Mouse (Mus musculus) G1E (cell line): ENCODE results near the gene Slc11a2. TPM values are rescaled to one million over a fixed set of nuclear protein-coding genes. Genes with fewer than 3 reads are reported as not detected.
"Not testable (repeated sequence)": the region's sequence is repeated elsewhere in the genome, so short reads cannot be mapped to it uniquely, and the experiment has no call there.

ENCODE experiments used
- ATAC-seq: 2 replicates; pipeline ENCODE4 v1.8.0; 2016; ENCODE audit warnings: mild to moderate bottlenecking; ENCODE audit not compliant: insufficient number of reproducible peaks, poor library complexity, low FRiP score, severe bottlenecking; ENCODE audit errors: extremely low read depth
- DNase-seq: peaks from one replicate; pipeline ENCODE4 v3.0.0; 2012; ENCODE audit warnings: low spot score
- H3K27me3 ChIP-seq: 2 replicates; pipeline ENCODE4 v1.6.1; 2012; ENCODE audit warnings: mild to moderate bottlenecking, low read length, inconsistent platforms; ENCODE audit not compliant: insufficient read depth
- H3K36me3 ChIP-seq: replicated peaks from 2 replicates; pipeline ENCODE3; 2012; ENCODE audit warnings: mild to moderate bottlenecking, inconsistent platforms
- H3K4me1 ChIP-seq: 2 replicates; pipeline ENCODE4 v1.6.1; 2012; ENCODE audit warnings: low read depth, low read length, inconsistent platforms, mixed read lengths; ENCODE audit not compliant: insufficient read depth
- H3K4me3 ChIP-seq: 2 replicates; pipeline ENCODE4 v1.5.1; 2012; ENCODE audit warnings: low read depth, mild to moderate bottlenecking, inconsistent platforms, low read length, moderate library complexity, mixed read lengths
- H3K9me3 ChIP-seq: replicated peaks from 2 replicates; pipeline ENCODE4 v1.6.1; 2012; ENCODE audit warnings: inconsistent platforms
- CTCF ChIP-seq: IDR thresholded peaks from 2 replicates; pipeline ENCODE4 v1.5.1; 2012; ENCODE audit warnings: low read depth, low read length, inconsistent platforms, mixed read lengths
- GATA1 ChIP-seq: IDR thresholded peaks from 2 replicates; pipeline ENCODE4 v1.6.1; 2012; ENCODE audit warnings: borderline replicate concordance, low read length, inconsistent platforms, mixed read lengths
- GATA2 ChIP-seq: IDR thresholded peaks from 2 replicates; pipeline ENCODE4 v1.6.1; 2012; ENCODE audit warnings: low read depth, low read length, inconsistent platforms, borderline replicate concordance
- POLR2AphosphoS5 ChIP-seq: IDR thresholded peaks from 2 replicates; pipeline ENCODE4 v1.6.1; 2012; ENCODE audit warnings: low read depth, low read length, inconsistent platforms; ENCODE audit not compliant: insufficient replicate concordance
- TAL1 ChIP-seq: conservative IDR thresholded peaks from 2 replicates; pipeline ENCODE4 v1.6.1; 2012; ENCODE audit warnings: low read depth, low read length, inconsistent platforms, mixed read lengths
- polyA plus RNA-seq: library from polyadenylated mRNA; stranded (reverse); fragments of >175 nt; gene quantifications from 2 replicates; pipeline ENCODE4 v1.2.3, GENCODE M21; 2012
- total RNA-seq, 2 experiments: library from RNA; stranded (forward) in 1 of 2; stranded (reverse) in 1 of 2; fragments of 200-1000 nt in 1 of 2; fragments of >200 nt in 1 of 2; fragmentation: Nextera tagmentation in 1 of 2; gene quantifications; 2 replicates each; pipeline ENCODE4 v1.2.3; 2014 to 2017

The Slc11a2 gene
- total and polyA plus RNA-seq, 3 experiments: 5.4 to 95.4 (median 34.6) TPM

GRCm38 (mm10) chr15:100423916-100424315, 956 bp downstream of the Slc11a2 start:
- Histone ChIP-seq H3K4me3 (peak overlapping the region; percentile 94), H3K4me1 (peaks cover 45% of the 10 kb centered on the region), H3K9me3 (no peaks in the 10 kb centered on the region), H3K27me3 (no peaks in the 10 kb centered on the region), H3K36me3 (peaks cover 9% of the 10 kb centered on the region)
- TF ChIP-seq CTCF (no peak), GATA2 (no peak), TAL1 (no peak), GATA1 (no peak), POLR2AphosphoS5 (no peak)
- no peak for DNase-seq
- ATAC-seq: no peak

- peak; percentile 99 for DNase-seq
- Histone ChIP-seq H3K9me3 (no peaks in the 10 kb centered on the region), H3K27me3 (no peaks in the 10 kb centered on the region), H3K4me1 (peaks cover 48% of the 10 kb centered on the region), H3K4me3 (peak overlapping the region; percentile 94), H3K36me3 (peaks cover 13% of the 10 kb centered on the region)
- peak; percentile 80 for ATAC-seq
- TF ChIP-seq GATA1: no peak
- TF ChIP-seq POLR2AphosphoS5: no peak
- TF ChIP-seq GATA2: no peak
- no peak for TF ChIP-seq TAL1
- no peak for TF ChIP-seq CTCF
Measured at GRCm38 (mm10) chr15:100422899-100423860, 1.7 kb downstream of the Slc11a2 start.

DNA sequence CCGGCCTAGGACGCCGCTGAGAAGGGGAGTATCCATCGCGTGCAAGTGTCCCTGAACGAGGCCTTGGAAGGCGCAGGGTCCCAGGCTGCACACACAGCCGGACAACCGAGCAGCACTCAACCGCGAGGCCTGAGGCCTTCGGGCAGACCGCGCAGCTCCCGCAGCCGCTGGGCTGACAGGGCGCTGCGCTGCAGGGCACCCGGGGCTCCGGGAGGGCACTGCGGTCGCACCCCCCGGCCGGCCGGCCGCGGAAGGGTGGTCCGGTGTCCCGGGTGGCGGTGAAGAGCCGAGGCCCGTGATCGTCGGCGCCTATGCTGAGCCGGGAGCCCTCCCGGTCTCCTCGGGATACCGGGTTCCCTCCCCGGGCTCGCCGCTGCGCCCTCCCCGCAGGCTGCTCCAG, 2.4 kb downstream of the Slc11a2 start:
- peaks cover 54% of the 10 kb centered on the region for H3K4me1 ChIP-seq
- ATAC-seq (no peak), DNase-seq (no peak)
- peaks cover 20% of the 10 kb centered on the region for H3K36me3 ChIP-seq
- H3K9me3 ChIP-seq: no peaks in the 10 kb centered on the region
- TF ChIP-seq GATA2 (no peak), CTCF (no peak), GATA1 (no peak), TAL1 (no peak), POLR2AphosphoS5 (no peak)
- no peaks in the 10 kb centered on the region for H3K27me3 ChIP-seq
- peak overlapping the region; percentile 94 for H3K4me3 ChIP-seq

GRCm38 (mm10) chr15:100421758-100422197, 3.1 kb downstream of the Slc11a2 start, which contains the start of gene Gm5475:
Gene Gm5475, plus strand, starts transcription at chr15:100422147.
- Histone ChIP-seq H3K36me3 (peaks cover 27% of the 10 kb centered on the region), H3K4me1 (peaks cover 60% of the 10 kb centered on the region), H3K4me3 (peak within 1 kb of the TSS; percentile 94)
- DNase-seq, ATAC-seq, H3K27me3 ChIP-seq, H3K9me3 ChIP-seq: not testable (repeated sequence)

GRCm38 (mm10) chr15:100421059-100421757, 3.7 kb downstream of the Slc11a2 start:
- DNase-seq (no peak), ATAC-seq (no peak)
- peaks cover 65% of the 10 kb centered on the region for H3K4me1 ChIP-seq
- TF ChIP-seq TAL1: no peak
- H3K9me3 ChIP-seq: no peaks in the 10 kb centered on the region
- H3K36me3 ChIP-seq: peaks cover 32% of the 10 kb centered on the region
- H3K27me3 ChIP-seq: no peaks in the 10 kb centered on the region
- peak overlapping the region; percentile 65 for H3K4me3 ChIP-seq

GRCm38 (mm10) chr15:100419901-100420745, 4.7 kb downstream of the Slc11a2 start:
- H3K27me3 ChIP-seq: no peaks in the 10 kb centered on the region
- peaks cover 43% of the 10 kb centered on the region for H3K36me3 ChIP-seq
- H3K9me3 ChIP-seq: no peaks in the 10 kb centered on the region
- peak overlapping the region; percentile 55; the same call in 1 of the 2 replicates for H3K4me3 ChIP-seq
- H3K4me1 ChIP-seq: peaks cover 76% of the 10 kb centered on the region
- DNase-seq (peak; percentile 69), ATAC-seq (peak; percentile 69)
- TF ChIP-seq TAL1 (peak; percentile 90), POLR2AphosphoS5 (no peak)
